Mouse (Mus musculus): ENCODE measurements around the gene Col5a1.

The Col5a1 gene

DNA sequence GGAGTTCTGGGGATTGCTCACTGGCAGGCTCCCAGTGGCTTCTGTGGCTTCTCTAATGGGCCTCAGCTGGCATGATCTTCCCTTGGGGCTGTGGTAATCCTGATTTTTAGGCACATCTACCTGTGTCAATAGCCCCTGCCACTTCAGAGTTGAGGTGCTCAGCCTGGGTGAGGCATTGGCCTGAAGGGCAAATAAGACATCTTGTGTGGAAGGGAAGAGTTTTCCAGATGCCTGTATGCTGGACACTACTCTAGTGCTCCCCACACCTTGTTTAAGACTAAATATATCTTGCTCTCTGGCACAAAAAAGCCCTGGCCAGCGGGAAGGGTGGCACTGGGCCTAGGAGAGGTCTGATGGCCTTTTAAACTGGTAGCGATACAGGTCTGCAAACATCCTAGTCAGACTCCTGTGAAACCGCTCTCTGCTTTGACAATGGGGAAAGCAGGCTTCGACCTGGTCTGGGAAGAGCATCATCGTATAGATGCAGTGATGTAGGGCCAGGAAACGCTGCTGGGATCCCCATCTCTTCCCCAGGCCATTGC, 33.2 kb downstream of the Col5a1 start:
- DNase-seq (ENCODE audit: low read depth, low spot score) = no peak

DNA sequence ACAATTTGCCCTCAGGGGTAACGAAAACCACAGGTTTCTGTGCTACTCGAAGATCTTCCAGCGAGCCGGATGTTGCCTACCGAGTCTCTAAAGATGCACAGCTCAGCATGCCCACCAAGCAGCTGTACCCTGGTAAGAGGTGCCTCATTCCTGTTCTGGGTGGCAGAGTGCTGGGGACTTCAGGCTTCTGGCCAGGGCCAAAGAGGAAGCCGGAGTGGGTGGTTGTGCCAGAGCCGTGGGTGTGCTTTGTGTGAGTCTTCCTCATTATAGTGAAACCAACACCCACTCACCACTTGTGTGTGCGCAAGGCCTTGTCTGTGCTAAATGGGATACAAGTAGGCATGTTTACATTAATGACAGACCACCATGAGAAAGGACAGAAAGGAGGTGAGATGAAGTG, 35.8 kb downstream of the Col5a1 start:
- no peak for DNase-seq (ENCODE audit: low read depth, low spot score)

DNA sequence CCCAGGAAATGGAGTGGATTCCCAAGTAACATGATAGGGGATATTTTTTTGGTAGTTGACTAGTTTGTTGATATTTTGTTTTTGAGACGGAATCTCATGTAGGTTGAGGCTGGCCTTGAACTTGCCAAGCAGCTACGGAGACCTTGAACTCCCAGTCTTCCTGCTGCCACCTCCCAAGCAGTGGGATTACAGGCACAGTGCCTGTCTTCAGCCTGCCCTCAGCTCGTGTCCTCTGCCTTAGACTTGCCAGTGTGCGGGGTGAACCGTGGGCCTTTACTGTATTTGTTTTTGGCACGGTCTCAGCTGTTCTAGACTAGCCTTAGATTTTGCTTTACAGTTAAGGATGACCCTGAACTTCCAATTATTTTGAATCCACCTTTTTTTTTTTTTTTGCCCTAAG, 37.5 kb downstream of the Col5a1 start:
- DNase-seq (ENCODE audit: low read depth, low spot score) = no peak

DNA sequence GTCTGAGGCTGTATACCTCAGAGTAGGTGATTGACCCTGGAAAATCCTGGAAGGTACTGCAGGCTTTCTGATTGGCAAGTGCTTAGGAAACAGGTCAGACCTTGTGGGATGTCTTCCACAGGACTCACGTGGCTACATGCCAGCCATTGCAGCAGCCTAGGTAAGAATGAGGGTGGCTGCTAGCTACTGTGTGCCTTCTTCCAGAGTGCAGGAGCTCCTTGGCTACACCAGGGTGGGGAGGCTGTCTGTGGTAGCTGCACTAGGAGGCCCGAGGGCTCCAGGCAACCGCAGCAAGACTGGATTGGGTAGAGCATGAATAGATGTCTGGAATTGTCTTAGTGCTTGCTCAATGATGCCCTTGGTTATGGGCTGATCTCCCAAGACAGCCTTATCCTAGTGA, 38.2 kb downstream of the Col5a1 start:
- DNase-seq (ENCODE audit: low read depth, low spot score) = no peak

DNA sequence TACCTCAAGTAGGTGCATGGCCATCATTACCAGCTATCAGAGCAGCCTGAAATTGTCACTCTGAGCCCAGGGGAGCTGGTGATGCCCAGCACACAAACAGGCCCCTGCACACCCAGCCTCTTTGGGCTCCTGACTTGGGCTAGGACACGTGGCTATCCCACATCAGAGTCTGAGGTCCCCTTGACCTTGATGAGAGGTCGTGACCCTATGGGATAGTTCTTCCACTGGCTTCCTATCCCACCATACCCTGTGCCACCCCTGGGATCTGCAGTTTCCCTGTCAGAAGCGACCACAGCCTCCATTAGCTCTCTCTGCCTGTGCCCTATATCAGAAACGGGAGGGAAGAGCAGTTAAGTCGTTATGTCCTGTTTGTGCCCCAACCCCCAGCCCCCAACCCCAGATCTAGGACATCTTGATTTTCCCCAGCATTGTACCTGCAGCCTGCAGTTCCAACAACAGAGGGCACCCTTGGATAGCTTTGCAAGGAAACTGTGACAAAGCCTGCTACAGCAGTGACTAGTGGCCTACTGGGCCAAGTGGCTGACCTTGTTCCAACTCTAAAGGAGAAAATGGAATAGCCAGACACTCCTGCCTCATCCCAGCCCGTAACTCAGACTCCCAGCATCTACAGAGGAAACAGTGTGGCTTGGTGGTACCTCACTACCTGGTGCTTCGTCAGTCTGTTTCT, 40.4 kb downstream of the Col5a1 start:
- DNase-seq (ENCODE audit: low read depth, low spot score) = peak; percentile 19

DNA sequence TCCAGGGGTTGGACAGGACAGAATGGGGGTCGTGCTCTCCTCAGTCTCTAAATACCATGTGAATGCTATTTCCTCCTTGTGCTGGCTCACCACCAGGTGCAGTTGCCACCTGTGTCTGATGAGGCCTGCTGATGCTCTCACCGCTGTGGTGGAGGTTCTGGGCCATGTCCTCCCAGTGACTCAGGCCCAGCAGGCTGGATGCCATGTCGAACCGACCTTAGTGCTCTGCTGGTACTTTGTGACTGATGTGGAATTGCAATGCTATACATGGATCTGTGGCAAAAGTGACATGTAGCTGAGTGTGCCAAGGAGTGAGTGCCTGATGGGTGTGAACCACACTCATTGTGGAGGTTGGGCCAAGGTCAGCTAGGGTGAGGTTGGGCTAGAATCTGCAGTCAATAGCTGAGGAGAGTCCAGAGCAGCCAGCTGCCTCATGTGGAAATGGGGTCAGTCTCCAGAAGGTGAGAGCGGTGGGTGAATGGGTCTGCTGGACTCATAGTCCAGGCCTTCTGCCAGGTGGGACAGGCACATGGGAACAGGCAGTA, 44.3 kb downstream of the Col5a1 start:
- no peak for DNase-seq (ENCODE audit: low read depth, low spot score)

DNA sequence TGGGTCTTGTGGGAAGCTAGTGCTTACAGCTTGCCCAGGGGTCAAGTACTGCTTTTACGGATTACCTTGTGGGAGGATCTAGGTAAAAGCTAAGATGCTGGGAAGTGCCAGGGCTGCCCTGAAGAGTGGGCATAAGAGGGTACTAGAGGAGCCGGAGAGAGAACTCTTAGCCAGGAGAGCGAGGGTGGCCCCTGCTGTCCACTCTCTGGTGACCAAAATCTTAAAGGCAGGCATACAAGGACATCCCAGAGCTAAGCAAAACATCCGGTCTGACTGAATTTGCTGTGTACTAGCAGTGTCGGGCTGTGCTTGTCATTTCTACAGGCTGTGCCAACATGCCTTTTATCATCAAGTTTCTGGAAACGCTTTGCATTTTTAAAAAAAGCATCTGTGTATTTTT, 44.9 kb downstream of the Col5a1 start:
- no peak for DNase-seq (ENCODE audit: low read depth, low spot score)

DNA sequence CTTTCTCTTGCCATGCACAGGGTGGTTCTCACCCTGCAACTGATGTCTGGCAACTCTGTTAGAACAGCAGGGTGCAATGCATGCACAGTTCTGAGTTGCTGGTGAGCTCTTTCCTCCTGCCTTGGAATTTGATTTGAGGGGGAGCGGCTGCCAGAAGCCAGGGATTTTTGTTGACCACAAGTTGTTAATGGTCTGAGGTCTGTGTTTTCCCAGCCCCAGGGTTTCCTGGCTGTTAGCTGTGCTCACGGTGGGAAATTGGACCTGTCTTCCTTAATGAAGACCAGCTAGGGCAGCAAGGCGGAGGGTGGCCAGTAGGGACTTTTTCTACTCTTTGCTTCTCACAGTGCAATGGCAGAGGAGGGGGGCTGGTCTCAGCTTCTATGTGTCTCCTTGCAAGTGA, 45.7 kb downstream of the Col5a1 start:
- DNase-seq (ENCODE audit: low read depth, low spot score) = no peak

DNA sequence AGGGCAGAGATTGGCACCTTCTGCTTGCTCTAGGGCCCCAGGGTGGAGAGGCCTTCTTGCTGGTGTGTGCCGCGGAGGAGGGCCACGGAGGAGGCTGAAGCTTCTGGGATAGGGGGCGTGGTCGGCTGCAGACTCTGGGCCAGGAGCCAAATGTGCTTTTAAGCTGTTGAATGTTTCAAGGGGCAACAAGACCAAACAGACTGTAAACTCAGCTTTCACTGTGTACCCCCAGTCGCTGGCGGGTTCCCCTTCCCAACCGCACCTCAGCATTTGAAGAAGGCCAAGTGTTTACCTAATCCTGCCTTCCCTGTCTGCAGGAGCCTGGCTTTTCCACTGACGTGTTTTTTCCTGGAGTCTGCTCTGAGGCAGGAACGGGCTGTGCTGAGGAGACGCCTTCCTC, 48.0 kb downstream of the Col5a1 start:
- DNase-seq (ENCODE audit: low read depth, low spot score) = no peak

DNA sequence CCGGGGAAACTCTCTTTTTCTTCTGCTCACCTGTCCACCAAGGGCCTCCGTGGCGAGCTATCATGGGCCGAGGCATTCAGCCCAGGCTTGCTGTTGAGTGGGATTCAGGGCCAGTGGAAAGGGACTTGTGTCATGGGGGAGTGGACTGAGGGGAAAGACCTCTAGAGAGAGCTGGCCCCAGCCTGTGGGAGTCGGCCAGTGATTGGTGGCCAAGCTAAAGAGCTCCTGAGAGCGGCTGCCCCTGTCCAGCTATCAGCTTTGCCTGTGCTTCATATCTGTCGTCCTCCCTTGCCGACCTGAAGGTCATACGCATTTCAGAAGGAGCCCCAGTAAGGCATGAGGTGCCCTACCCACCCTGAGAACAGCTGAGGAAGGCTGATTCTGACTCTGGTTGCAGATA, 48.6 kb downstream of the Col5a1 start:
- DNase-seq (ENCODE audit: low read depth, low spot score) = no peak

DNA sequence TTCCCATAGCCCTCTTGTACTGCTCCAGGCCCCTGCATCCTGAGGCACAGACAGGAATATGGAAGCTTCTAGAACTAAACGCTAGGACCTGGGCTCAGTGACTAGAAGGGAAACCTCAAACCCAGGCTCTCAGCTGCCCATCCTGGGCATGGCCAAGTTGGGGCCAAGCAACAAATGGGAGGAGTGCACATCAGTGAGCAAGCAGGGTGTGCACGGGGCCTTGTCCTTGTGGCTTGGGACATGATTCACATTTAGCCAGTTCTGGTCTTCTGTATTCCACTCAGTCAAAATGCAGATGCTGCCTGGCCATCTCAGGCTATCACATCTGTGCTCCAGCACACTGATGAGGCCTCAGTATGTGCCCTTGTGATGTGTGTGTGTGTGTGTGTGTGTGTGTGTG, 49.2 kb downstream of the Col5a1 start:
- no peak for DNase-seq (ENCODE audit: low read depth, low spot score)

DNA sequence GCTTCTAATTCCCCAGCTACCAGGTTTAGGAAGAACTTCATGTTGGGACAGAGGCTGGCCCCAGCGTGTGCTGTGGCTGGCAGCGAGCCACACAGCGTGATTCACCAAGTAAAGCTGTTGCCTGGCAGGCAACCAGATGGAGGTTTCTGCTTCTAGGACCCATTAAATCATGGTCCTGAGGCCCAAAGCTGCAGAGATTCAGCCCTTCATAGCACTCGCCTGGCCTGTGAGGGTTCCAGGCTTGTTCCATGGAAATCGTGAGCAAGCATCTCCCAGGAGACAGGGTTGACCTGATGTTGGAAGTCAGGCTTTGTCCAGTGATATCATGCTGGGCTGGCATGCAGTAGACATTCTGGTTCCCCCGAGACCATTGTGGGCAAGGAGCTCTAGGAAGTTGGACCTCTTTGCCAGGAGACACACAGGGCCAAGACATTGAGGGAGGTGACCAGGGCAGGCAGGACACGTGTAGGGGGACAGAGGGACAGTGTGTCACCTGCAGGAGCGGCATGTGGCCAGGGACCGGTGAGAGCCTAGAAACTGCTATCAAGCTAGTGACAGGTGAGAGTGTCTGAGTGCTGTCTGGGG, 50.5 kb downstream of the Col5a1 start:
- DNase-seq (ENCODE audit: low read depth, low spot score) = no peak

DNA sequence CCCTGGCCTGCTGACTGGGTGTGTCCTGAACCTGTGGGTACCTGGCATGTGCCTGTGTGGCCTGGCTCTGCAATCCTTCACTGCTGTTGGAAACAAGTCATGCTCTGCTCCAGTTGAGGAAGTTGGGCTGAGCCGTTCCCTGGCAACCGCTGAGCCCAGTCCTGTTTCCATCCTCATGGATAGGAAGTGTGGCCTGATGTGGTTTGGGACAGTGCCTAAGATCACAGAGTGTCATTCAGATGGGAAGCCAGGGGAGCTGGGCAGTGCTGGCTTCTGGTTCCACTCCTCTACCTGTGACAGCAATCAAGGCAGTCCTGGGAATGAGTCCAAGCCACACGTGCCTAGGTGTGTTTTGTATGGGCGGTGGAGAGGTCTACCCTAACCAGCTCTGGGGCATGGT, 53.2 kb downstream of the Col5a1 start:
- DNase-seq (ENCODE audit: low read depth, low spot score) = no peak

DNA sequence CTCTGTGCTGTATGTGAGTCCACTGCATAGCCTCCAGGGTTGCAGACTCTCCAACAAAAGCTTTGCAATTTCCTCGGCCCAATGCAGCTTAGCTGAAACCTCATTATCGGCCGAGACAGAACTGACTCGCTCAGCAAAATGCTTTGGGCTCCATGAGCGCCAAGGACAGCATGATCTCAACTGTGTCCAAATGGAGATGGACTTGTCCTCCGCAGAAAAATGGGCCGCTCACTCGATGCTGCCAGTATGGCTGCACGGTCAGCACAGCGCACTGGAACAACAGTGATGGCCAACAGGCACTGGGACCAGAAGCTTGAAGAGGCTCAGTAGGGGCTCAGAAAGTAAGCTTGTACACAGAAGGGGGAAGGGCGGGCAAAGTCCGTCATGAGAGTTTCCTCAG, 53.9 kb downstream of the Col5a1 start:
- no peak for DNase-seq (ENCODE audit: low read depth, low spot score)

DNA sequence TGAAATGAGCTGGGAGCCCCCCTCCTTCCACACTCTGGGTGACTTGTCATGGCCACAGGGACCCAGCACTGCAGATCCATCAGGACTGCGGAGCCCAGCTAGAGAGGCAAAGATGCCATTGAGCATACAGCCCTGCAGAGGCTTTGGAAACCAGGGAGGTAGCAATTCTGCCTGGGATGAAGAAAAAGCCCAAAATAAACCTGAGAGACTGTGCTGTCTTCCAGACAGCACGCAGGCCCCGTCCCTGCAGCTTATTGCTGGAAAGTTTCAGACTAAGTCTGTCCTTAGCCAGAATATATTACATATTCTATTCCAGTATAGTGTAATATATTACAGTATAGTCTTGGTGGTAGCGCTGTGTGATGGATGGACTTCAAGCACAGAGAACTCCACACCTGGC, 61.0 kb downstream of the Col5a1 start:
- DNase-seq (ENCODE audit: low read depth, low spot score) = no peak

DNA sequence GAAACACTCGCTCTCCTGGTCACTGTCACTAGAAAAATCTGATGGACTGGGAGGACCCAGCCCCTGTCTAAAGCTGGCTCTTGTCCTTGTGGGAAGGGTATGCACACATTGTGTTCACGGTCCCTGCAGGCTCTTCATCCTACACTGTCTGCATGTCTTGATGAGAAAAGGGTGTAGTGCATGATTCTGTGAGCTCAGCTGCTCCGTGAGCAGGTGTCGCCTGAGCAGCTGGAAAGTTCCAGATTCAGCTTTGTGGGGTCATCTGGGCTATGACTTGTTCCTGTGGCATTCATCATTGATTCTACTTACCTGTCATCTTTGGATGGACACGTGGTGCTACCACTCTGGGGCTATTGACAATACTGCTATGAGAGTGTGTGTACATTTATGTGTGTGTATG, 61.7 kb downstream of the Col5a1 start:
- no peak for DNase-seq (ENCODE audit: low read depth, low spot score)

DNA sequence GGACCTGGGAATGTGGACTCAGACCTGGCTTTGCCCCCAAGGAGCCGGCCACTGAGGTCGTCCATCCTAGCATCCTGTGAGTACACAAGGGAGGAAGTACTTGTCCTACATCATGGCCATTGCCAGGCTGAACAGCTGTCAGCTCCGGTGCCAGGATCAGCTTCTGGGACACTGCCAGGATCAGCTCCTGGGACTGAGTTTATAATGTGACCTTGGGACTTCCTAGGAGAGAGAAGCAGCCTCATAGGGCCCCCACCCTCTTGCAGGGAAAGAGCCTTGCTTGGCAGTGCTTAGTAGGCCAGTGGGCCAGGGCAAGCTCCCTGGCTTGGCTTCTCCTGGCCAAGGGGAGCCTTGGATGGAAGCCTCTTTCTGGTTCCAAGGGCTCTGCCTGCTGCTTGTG, 67.6 kb downstream of the Col5a1 start:
- no peak for DNase-seq (ENCODE audit: low read depth, low spot score)

DNA sequence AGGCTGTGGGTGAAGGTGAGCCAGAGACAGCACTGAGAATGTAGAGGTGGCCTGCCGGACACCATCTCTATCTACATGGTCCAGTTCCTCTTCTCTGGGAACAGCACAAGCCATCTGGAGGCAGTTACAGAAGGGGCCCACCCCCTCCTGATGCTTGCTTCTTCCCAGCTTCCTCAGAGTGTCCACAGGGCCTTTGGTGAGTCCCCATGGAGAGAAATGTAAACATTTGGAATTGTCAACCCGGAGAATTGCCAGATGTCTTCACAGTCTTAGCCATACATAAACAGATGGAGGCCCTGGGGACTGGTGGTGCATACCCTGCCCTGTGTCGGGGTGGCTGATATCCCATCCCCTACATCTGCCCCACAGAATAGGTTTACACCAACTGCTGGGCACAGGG, 68.7 kb downstream of the Col5a1 start:
- no peak for DNase-seq (ENCODE audit: low read depth, low spot score)

DNA sequence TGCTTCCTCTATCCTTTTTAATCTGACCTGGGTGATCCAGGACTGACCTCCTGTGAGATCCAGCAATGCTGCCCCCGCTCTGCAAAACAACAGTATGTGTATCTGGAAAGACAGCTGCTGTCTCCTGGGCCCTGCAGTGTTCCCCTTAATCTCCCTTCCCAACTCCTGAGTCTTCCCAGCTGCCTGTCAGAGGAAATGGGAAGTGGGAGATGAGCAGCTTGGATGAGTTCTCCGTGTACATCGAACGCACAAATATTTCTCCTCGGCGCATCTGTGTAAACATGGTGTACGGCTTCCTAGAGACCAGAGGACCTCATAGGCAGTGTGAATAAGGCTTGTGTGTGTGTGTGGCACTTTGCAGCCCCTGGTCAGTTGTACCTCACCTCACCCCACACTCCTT, 70.5 kb downstream of the Col5a1 start:
- no peak for DNase-seq (ENCODE audit: low read depth, low spot score)

DNA sequence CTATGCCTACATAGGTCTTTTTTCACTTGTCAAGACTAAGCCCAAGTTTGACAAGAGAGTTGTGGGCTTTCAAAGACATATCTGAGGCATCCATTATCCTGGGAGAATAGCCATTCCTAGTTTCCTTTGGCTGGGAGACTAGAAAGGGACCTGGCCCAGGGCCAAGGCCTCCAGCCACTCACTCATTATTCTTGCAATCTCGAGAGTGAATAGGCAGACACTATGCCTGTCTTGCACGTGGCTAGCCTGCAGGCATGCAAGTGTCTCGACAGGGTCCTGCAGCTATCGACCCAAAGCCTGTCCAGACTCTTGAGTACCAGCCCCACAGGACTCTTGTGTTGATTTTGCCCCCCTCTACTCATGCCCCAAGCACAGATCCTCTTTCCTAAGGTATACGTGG, 71.0 kb downstream of the Col5a1 start:
- DNase-seq (ENCODE audit: low read depth, low spot score) = no peak

DNA sequence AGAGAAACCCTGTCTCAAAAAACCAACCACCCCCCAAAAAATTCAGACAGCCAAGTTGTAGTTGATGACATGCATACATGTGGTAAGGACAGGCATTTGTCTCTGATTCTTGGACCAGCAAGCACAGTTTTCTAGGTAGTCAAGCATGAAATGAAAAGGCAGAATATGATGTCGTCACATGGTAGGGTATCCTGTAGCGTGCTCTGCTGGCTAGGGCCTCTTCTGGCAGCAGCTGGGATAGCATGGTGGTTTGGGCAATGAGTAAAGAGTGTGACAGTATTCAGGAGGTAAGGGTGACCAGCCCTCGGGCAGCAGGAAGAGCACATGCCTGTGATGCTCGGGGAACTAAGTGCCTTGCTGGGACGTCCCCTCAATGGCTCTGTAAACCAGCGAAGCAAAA, 73.0 kb downstream of the Col5a1 start:
- no peak for DNase-seq (ENCODE audit: low read depth, low spot score)

DNA sequence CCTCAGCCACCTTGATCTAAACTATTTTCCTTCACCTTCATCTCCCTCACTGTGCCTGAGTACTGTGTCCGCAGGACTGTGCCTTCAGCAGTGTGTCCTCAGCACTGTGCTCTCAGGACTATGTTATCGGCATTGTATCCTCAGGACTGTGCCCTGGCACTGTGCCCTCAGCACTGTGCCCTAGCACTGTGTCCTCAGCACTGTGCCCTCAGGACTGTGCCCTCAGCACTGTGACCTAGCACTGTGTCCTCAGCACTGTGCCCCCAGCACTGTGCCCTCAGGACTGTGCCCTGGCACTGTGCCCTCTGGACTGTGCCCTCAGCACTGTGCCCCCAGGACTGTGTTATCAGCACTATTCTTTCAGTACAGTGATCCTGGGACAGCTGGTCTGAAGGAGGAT, 75.0 kb downstream of the Col5a1 start:
- DNase-seq (ENCODE audit: low read depth, low spot score) = no peak

DNA sequence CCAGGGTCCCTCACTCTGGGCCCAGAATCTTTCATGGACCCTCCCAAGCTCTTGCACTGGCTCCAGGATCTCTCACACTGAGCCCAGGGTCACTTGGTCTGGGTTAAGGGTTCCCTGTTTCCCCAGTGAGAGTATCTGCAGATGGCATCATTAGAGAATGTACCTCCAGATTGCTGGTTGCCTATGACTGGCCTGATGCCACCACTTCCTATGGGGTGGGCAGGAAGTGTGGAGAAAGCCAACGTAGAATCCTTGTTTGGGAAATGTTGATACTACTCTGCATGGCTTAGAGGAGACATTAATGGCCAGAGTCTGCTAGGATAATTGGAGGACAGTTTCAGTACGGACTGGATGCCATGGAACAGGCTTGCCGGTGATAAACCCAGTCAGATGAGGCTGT, 76.2 kb downstream of the Col5a1 start:
- DNase-seq (ENCODE audit: low read depth, low spot score) = no peak
